Mouse (Mus musculus): ENCODE results near the gene Nr3c2. TPM values are rescaled to one million over a fixed set of nuclear protein-coding genes. Genes with fewer than 3 reads are reported as not detected.

Gene Nr3c2
- total RNA-seq, 2 experiments from 2014 or later: 16.9 to 24.3 TPM

GRCm38 (mm10) chr8:77292120-77292519 lies 392.9 kb downstream of the Nr3c2 start:
- intact Hi-C loops (cut with DNase I): no loop called here
- DNase-seq: no peak

DNA sequence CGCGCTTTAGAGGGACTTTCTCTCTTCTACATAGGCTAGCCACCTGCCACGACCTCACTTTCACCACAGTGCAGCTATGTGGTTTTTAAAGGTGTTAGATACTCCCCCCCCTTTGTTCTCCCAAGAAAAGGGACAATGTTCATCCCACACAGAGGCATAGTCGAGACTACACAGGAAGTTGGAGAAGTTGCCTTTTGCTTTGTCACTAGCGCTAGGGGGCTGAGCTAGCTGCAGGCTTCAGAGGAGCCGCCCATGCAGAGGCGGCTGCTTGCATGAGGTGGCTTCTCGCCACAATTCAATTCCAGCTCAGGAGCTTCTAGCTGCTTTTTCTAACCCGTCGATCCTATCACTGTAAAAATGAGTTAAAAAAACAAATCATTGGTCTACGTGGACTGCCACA lies 393.4 kb downstream of the Nr3c2 start:
- intact Hi-C loops (cut with DNase I): no loop called here
- DNase-seq: no peak

GRCm38 (mm10) chr8:77294599-77294998 lies 395.4 kb downstream of the Nr3c2 start:
- intact Hi-C loops (cut with DNase I): no loop called here
- no peak for DNase-seq
